Mouse (Mus musculus) thymus, postnatal 36 days (tissue): ENCODE results near the gene Idua.

Source experiments
- DNase-seq, 2 experiments: peaks; one replicate each; pipeline ENCODE4 v3.0.0; 2022; ENCODE audit warnings: mixed read lengths in 2 of 2

Gene Idua

GRCm38 (mm10) chr5:108727425-108727824 is 67.3 kb downstream of the Idua start:
- DNase-seq, result no peak
